Mouse (Mus musculus) forebrain, embryonic 11.5 days (tissue): Measurements from ENCODE around the gene Gm29110. TPM values are rescaled to one million over a fixed set of nuclear protein-coding genes. Genes with fewer than 3 reads are reported as not detected.
"Not testable (repeated sequence)": the region's sequence is repeated elsewhere in the genome, so short reads cannot be mapped to it uniquely, and the experiment has no call there.

ENCODE experiments used
- ATAC-seq: fragments of 200-750 bp; cut with Nextera tagmentation; replicated peaks from 2 replicates; pipeline ENCODE4 v1.8.0; 2017; ENCODE audit warnings: moderate TSS enrichment; ENCODE audit not compliant: low FRiP score
- DNase-seq: peaks from one replicate; pipeline ENCODE4 v3.0.0-alpha.2; 2017; ENCODE audit warnings: low spot score
- H3K27ac ChIP-seq: fragments of 300-500 bp; sonication (generic); 2 replicates; pipeline ENCODE4 v1.5.1; 2014; ENCODE audit warnings: low read depth, low read length
- H3K27me3 ChIP-seq: fragments of 300-500 bp; sonication (generic); 2 replicates; pipeline ENCODE4 v1.6.1; 2014; ENCODE audit warnings: mild to moderate bottlenecking, low read length, mixed read lengths; ENCODE audit not compliant: control insufficient read depth, insufficient read depth
- H3K36me3 ChIP-seq: fragments of 300-500 bp; sonication (generic); 2 replicates; pipeline ENCODE4 v1.6.1; 2014; ENCODE audit warnings: mild to moderate bottlenecking, low read length, moderate library complexity, mixed read lengths; ENCODE audit not compliant: control insufficient read depth, insufficient read depth
- H3K4me1 ChIP-seq: fragments of 300-500 bp; sonication (generic); replicated peaks from 2 replicates; pipeline ENCODE4 v1.6.1; 2014; ENCODE audit warnings: low read length, mixed read lengths; ENCODE audit not compliant: control insufficient read depth, insufficient read depth
- H3K4me2 ChIP-seq: fragments of 300-500 bp; sonication (generic); 2 replicates; pipeline ENCODE4 v1.6.1; 2014; ENCODE audit warnings: low read depth, mild to moderate bottlenecking, low read length, moderate library complexity, mixed read lengths; ENCODE audit not compliant: severe bottlenecking
- H3K4me3 ChIP-seq: fragments of 300-500 bp; sonication (generic); 2 replicates; pipeline ENCODE4 v1.5.1; 2014; ENCODE audit warnings: low read depth, low read length
- H3K9ac ChIP-seq: fragments of 300-500 bp; sonication (generic); 2 replicates; pipeline ENCODE4 v1.6.1; 2014; ENCODE audit warnings: low read length
- H3K9me3 ChIP-seq: fragments of 300-500 bp; sonication (generic); 2 replicates; pipeline ENCODE4 v1.6.1; 2016; ENCODE audit warnings: low read length, mixed read lengths; ENCODE audit not compliant: control insufficient read depth
- WGBS: fragments of 180-500 bp; shearing (Covaris S2); extraction: QIAGEN DNeasy Blood & Tissue Kit; methylation state at CpG from one replicate; pipeline ENCODE4 v1.1.7; 2014; 5-methylcytosine and 5-hydroxymethylcytosine counted together
- polyA plus RNA-seq: library from polyadenylated mRNA; unstranded; fragments of >200 nt; fragmentation: Nextera tagmentation; extraction: Ambion mirVana; gene quantifications from 2 replicates; pipeline ENCODE4 v1.2.1, GENCODE M21; 2014

Gene Gm29110
- polyA plus RNA-seq: not detected in 2 replicates

DNA sequence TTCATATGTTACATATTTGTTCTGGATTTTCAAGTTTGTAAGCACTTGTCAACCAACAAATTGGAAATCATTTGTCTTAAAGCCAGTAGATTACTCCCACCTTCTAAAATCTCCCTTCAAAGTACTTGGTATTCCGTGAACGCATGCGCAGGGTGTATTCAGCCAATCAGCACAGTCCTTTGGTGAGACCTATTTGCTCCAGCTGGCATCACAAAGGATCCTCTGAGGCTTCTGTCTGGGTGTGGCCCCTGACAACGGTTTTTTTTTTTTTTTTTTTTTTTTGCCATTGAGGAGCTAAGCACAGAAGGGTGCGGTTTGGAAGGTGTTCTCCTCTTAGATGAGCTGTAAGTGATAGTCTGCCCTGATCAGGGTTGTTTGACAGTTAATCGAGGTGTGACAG is at the start of gene Gm29110:
Gene Gm29110 (plus strand): TSS at position 301 of the 400 bp plus-strand sequence.
- not testable (repeated sequence) for H3K4me1 ChIP-seq, ATAC-seq, H3K9ac ChIP-seq, H3K4me2 ChIP-seq, H3K36me3 ChIP-seq, H3K4me3 ChIP-seq, DNase-seq, H3K9me3 ChIP-seq, H3K27ac ChIP-seq, H3K27me3 ChIP-seq
- no CpG with 5 or more reads among the region's 6 CpGs for WGBS

Other genes starting within 250 kb of the Gm29110 start
- not detected in 2 replicates for gene Gm21913, start 153.4 kb downstream of the Gm29110 start, polyA plus RNA-seq